Mouse (Mus musculus): ENCODE results near the gene Nrm. TPM values are rescaled to one million over a fixed set of nuclear protein-coding genes. Genes with fewer than 3 reads are reported as not detected.
"Not testable (repeated sequence)": the region's sequence is repeated elsewhere in the genome, so short reads cannot be mapped to it uniquely, and the experiment has no call there.

The Nrm gene
- polyA plus RNA-seq, 1 experiment from 2014 or later, result 58.3 TPM

- Histone ChIP-seq H3K27me3 (ENCODE audit: insufficient read depth, poor library complexity, severe bottlenecking) (no peaks in the 10 kb centered on the region), H3K27ac (peak overlapping the region; percentile 98), H3K9me3 (no peaks in the 10 kb centered on the region), H3K36me3 (peaks cover 43% of the 10 kb centered on the region), H3K4me1 (peaks cover 24% of the 10 kb centered on the region), H3K4me3 (peak overlapping the region; percentile 80)
- WGBS, result under 1% methylated on average over 25 of the region's 25 CpGs
- DNase-seq (ENCODE audit: low spot score), result peak; percentile 97
Observed at GRCm38 (mm10) chr17:35836991-35837422, 24.1 kb upstream of the Nrm start.

- DNase-seq (ENCODE audit: low spot score), result no peak
- peak overlapping the region; percentile 98 for H3K27ac ChIP-seq
- peaks cover 43% of the 10 kb centered on the region for H3K36me3 ChIP-seq
- H3K27me3 ChIP-seq (ENCODE audit: insufficient read depth, poor library complexity, severe bottlenecking), result no peaks in the 10 kb centered on the region
- H3K9me3 ChIP-seq, result no peaks in the 10 kb centered on the region
- 0% methylated on average over 18 of the region's 18 CpGs for WGBS
- H3K4me3 ChIP-seq, result peak overlapping the region; percentile 80
- peaks cover 28% of the 10 kb centered on the region for H3K4me1 ChIP-seq
Observed at GRCm38 (mm10) chr17:35837487-35837886, 23.6 kb upstream of the Nrm start.

GRCm38 (mm10) chr17:35838122-35838544, 23.0 kb upstream of the Nrm start, which contains the start of gene Tubb5:
Gene Tubb5 (minus strand): TSS chr17:35838306.
- Histone ChIP-seq H3K36me3 (peaks cover 38% of the 10 kb centered on the region), H3K27ac (peak within 1 kb of the TSS; percentile 98), H3K4me3 (peak within 1 kb of the TSS; percentile 80), H3K4me1 (peaks cover 31% of the 10 kb centered on the region), H3K9me3 (no peaks in the 10 kb centered on the region), H3K27me3 (ENCODE audit: insufficient read depth, poor library complexity, severe bottlenecking) (no peaks in the 10 kb centered on the region)
- WGBS, result 1% methylated on average over 29 of the region's 29 CpGs
- peak; percentile 99 for DNase-seq (ENCODE audit: low spot score)

- Histone ChIP-seq H3K27me3 (ENCODE audit: insufficient read depth, poor library complexity, severe bottlenecking) (no peaks in the 10 kb centered on the region), H3K27ac (peak overlapping the region; percentile 98), H3K36me3 (peaks cover 33% of the 10 kb centered on the region), H3K4me3 (peak overlapping the region; percentile 80), H3K4me1 (peaks cover 31% of the 10 kb centered on the region), H3K9me3 (no peaks in the 10 kb centered on the region)
- no peak for DNase-seq (ENCODE audit: low spot score)
- WGBS, result under 1% methylated on average over 5 of the region's 5 CpGs
Observed at GRCm38 (mm10) chr17:35838570-35838969, 22.5 kb upstream of the Nrm start.

- not testable (repeated sequence) for H3K9me3 ChIP-seq; H3K27me3 ChIP-seq (ENCODE audit: insufficient read depth, poor library complexity, severe bottlenecking); DNase-seq (ENCODE audit: low spot score)
- H3K36me3 ChIP-seq, result peaks cover 29% of the 10 kb centered on the region
- WGBS, result 59% methylated on average over 3 of the region's 3 CpGs
- H3K4me3 ChIP-seq, result peak overlapping the region; percentile 80
- peaks cover 31% of the 10 kb centered on the region for H3K4me1 ChIP-seq
- peak overlapping the region; percentile 98 for H3K27ac ChIP-seq
Observed at GRCm38 (mm10) chr17:35839002-35839401, 22.1 kb upstream of the Nrm start.

- H3K4me1 ChIP-seq, result peaks cover 21% of the 10 kb centered on the region
- H3K27ac ChIP-seq, result peak overlapping the region; percentile 94
- H3K4me3 ChIP-seq, result peak overlapping the region; percentile 77
- 53% methylated on average over 14 of the region's 14 CpGs for WGBS
- no peak for DNase-seq (ENCODE audit: low spot score)
- no peaks in the 10 kb centered on the region for H3K27me3 ChIP-seq (ENCODE audit: insufficient read depth, poor library complexity, severe bottlenecking)
- no peaks in the 10 kb centered on the region for H3K9me3 ChIP-seq
- peaks cover 24% of the 10 kb centered on the region for H3K36me3 ChIP-seq
Observed at GRCm38 (mm10) chr17:35840561-35840960, 20.6 kb upstream of the Nrm start.

GRCm38 (mm10) chr17:35841076-35841950, 19.8 kb upstream of the Nrm start, which contains the start of gene Mdc1:
Gene Mdc1 (plus strand): TSS chr17:35841515.
- Histone ChIP-seq H3K27me3 (ENCODE audit: insufficient read depth, poor library complexity, severe bottlenecking) (no peaks in the 10 kb centered on the region), H3K4me1 (peaks cover 15% of the 10 kb centered on the region), H3K27ac (peak within 1 kb of the TSS; percentile 94), H3K4me3 (peak within 1 kb of the TSS; percentile 77), H3K36me3 (peaks cover 24% of the 10 kb centered on the region), H3K9me3 (no peaks in the 10 kb centered on the region)
- under 1% methylated on average over 59 of the region's 59 CpGs for WGBS
- DNase-seq (ENCODE audit: low spot score), result peak; percentile 100

GRCm38 (mm10) chr17:35842006-35842405, 19.1 kb upstream of the Nrm start:
- Histone ChIP-seq H3K27me3 (ENCODE audit: insufficient read depth, poor library complexity, severe bottlenecking) (no peaks in the 10 kb centered on the region), H3K27ac (peak overlapping the region; percentile 94), H3K9me3 (no peaks in the 10 kb centered on the region), H3K4me3 (peak overlapping the region; percentile 77), H3K4me1 (peaks cover 15% of the 10 kb centered on the region), H3K36me3 (peaks cover 24% of the 10 kb centered on the region)
- no peak for DNase-seq (ENCODE audit: low spot score)
- 14% methylated on average over 11 of the region's 11 CpGs for WGBS

GRCm38 (mm10) chr17:35843514-35843913, 17.6 kb upstream of the Nrm start:
- Histone ChIP-seq H3K27ac (no peak overlapping the region), H3K27me3 (ENCODE audit: insufficient read depth, poor library complexity, severe bottlenecking) (no peaks in the 10 kb centered on the region), H3K36me3 (peaks cover 39% of the 10 kb centered on the region), H3K9me3 (no peaks in the 10 kb centered on the region), H3K4me3 (no peak overlapping the region), H3K4me1 (peaks cover 15% of the 10 kb centered on the region)
- 91% methylated on average over 3 of the region's 3 CpGs for WGBS
- no peak for DNase-seq (ENCODE audit: low spot score)

GRCm38 (mm10) chr17:35848112-35848511, 13.0 kb upstream of the Nrm start:
- 44% methylated on average over 1 of the region's 1 CpGs for WGBS
- DNase-seq (ENCODE audit: low spot score), result no peak

GRCm38 (mm10) chr17:35850974-35851373, 10.1 kb upstream of the Nrm start:
- no peaks in the 10 kb centered on the region for H3K9me3 ChIP-seq
- H3K4me3 ChIP-seq, result no peak overlapping the region
- H3K4me1 ChIP-seq, result no peaks in the 10 kb centered on the region
- 72% methylated on average over 3 of the region's 3 CpGs for WGBS
- DNase-seq (ENCODE audit: low spot score), result peak; percentile 65
- no peaks in the 10 kb centered on the region for H3K27me3 ChIP-seq (ENCODE audit: insufficient read depth, poor library complexity, severe bottlenecking)
- H3K27ac ChIP-seq, result no peak overlapping the region
- peaks cover 93% of the 10 kb centered on the region for H3K36me3 ChIP-seq

More at GRCm38 (mm10) chr17:35848112-35848511, 13.0 kb upstream of the Nrm start:
- no peak overlapping the region for H3K4me3 ChIP-seq
- no peaks in the 10 kb centered on the region for H3K4me1 ChIP-seq
- no peaks in the 10 kb centered on the region for H3K27me3 ChIP-seq (ENCODE audit: insufficient read depth, poor library complexity, severe bottlenecking)
- peaks cover 83% of the 10 kb centered on the region for H3K36me3 ChIP-seq
- H3K27ac ChIP-seq, result no peak overlapping the region
- no peaks in the 10 kb centered on the region for H3K9me3 ChIP-seq

- Histone ChIP-seq H3K36me3 (peaks cover 37% of the 10 kb centered on the region), H3K4me1 (peaks cover 19% of the 10 kb centered on the region), H3K27me3 (ENCODE audit: insufficient read depth, poor library complexity, severe bottlenecking) (no peaks in the 10 kb centered on the region), H3K27ac (no peak overlapping the region), H3K4me3 (no peak overlapping the region), H3K9me3 (no peaks in the 10 kb centered on the region)
- no peak for DNase-seq (ENCODE audit: low spot score)
- 76% methylated on average over 1 of the region's 1 CpGs for WGBS
Observed at GRCm38 (mm10) chr17:35859371-35859770, 1.7 kb upstream of the Nrm start.

GRCm38 (mm10) chr17:35859835-35860234, 1.3 kb upstream of the Nrm start:
- Histone ChIP-seq H3K4me3 (no peak overlapping the region), H3K4me1 (peaks cover 24% of the 10 kb centered on the region), H3K36me3 (peaks cover 33% of the 10 kb centered on the region), H3K27ac (no peak overlapping the region), H3K9me3 (no peaks in the 10 kb centered on the region), H3K27me3 (ENCODE audit: insufficient read depth, poor library complexity, severe bottlenecking) (no peaks in the 10 kb centered on the region)
- peak; percentile 61 for DNase-seq (ENCODE audit: low spot score)
- WGBS, result 51% methylated on average over 2 of the region's 2 CpGs

Measured in heart, embryonic 10.5 days (tissue).